Mouse (Mus musculus): ENCODE results near the gene Bscl2. TPM values are rescaled to one million over a fixed set of nuclear protein-coding genes. Genes with fewer than 3 reads are reported as not detected.
"Not testable (repeated sequence)": the region's sequence is repeated elsewhere in the genome, so short reads cannot be mapped to it uniquely, and the experiment has no call there.

The Bscl2 gene
- total RNA-seq, 4 experiments from 2014 or later, result 100 to 111 (median 105) TPM

DNA sequence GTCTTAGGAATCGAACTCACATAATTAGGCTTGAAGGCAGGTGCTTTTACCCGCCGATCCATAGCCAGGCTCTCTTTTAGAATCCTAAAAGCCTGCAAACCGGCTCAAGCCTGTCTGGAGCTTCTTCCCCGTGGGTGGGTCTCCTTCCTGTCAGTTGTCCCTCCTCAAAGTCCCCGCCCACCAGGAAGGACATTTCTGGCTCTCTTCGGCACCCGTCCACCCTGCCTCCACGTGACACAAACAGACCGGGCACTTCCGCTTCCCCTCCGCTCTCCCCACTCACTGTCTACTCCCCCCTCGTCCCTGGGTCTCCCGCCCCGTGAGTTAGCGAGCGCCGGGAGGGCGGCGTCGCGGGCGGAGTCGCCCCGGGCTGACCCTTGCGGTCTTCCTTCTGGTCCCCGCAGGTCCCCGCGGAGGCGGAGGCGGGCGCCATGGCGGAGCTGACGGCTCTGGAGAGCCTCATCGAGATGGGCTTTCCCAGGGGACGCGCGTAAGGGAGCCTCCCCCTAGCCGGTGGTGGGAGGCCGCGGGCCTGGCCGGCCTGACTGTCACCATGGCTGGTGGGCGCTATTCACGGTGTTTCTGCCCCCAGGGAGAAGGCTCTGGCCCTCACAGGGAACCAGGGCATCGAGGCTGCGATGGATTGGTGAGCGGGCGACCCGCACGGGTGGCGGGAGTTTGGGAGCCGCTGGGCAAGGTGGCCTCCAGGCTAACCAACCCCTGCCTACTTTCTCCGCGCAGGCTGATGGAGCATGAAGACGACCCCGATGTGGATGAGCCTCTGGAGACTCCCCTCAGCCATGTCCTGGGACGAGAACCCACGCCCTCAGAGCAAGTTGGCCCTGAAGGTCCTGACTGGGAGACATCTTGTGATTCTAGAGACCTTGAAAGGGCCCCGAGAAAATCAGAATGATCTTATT lies 34.3 kb downstream of the Bscl2 start, which contains the start of gene Ubxn1:
Gene Ubxn1, plus strand, starts transcription at position 230 of the 920 bp plus-strand sequence.
- peak; percentile 97 to 98 for DNase-seq (ENCODE audit: low spot score in 2 of 2)

DNA sequence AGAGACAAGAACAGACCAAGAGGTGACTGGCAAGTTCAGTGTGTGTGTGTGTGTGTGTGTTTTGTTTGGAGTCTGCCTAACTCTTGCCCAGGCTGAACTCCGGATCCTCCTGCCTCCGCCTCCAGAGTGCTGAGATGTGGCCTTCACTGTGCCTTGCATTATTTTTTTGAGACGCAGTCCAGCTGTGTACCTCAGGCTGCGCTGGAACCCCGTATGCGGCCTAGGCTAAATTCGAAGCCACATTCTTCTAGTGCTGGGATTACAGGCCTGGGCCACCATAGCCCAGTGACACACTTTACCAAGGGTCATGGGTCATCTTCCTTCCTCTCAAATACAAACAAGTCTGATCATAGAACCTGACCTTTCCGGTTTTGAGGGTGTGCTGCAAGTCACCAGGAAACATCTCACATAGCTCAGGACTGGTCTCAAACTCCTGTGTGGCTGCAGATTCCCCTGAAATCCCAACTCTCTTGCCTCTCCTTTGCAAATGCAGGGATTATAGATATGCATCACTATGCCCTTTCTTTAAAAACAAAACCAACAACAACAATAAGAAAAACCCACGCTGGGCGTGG lies 35.1 kb downstream of the Bscl2 start:
- no peak for DNase-seq (ENCODE audit: low spot score in 2 of 2)

DNA sequence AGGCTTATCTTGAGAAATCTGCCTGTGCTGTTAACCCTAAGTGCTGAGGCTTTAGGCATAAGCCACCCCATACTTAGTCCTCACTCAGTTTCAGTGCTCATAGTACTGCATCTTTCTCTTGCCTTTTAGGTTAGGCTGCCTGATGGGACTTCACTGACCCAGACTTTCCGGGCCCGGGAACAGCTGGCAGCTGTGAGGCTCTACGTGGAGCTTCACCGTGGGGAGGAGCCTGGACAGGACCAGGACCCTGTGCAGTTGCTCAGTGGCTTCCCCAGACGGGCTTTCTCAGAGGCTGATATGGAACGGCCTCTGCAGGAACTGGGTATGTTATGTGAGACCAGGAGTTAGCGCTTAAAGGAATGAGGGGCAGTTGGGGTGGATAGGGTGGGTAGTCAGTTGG lies 37.8 kb downstream of the Bscl2 start:
- no peak for DNase-seq (ENCODE audit: low spot score in 2 of 2)

DNA sequence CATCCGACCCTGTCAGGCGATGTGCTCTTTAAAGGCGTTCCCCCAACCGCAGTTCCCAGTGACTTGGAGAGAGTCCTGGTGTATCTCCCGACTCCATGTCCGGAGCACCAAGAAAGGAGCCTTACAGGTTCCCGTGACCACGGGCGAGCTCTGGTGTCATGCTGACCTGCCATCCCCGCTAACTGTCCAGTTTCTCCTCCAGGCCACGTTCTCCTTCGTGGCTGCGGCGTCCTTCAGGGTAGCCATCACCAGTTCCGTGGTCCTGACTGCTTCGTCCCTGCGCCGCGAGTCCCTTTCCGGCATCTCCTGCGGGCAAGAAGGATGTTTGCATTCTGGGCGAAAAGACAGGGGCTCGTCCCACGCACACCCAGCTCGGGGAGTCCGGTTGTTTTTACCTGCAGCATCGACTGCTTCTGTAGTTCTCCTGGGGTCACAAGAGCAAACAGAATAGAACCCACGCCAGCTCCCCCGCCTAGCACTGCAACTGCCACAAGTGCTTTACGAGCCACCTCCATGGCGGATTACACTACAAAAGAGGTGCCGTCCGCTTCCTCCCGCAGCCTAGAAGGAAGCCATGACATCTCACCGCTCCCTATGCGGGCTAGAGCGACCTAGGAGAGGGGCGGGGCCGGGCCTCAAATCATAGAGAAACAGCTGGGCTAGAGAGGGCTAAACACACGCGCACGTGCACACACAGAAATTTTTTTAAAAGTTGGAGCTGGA lies 43.2 kb downstream of the Bscl2 start, which contains the start of gene Uqcc3:
Gene Uqcc3, minus strand, starts transcription at position 613 of the 723 bp plus-strand sequence.
- peak; percentile 82 to 89 for DNase-seq (ENCODE audit: low spot score in 2 of 2)

- DNase-seq (ENCODE audit: low spot score in 2 of 2), result no peak
These were observed 43.7 kb downstream of the Bscl2 start for GRCm38 (mm10) chr19:8881034-8881392.

DNA sequence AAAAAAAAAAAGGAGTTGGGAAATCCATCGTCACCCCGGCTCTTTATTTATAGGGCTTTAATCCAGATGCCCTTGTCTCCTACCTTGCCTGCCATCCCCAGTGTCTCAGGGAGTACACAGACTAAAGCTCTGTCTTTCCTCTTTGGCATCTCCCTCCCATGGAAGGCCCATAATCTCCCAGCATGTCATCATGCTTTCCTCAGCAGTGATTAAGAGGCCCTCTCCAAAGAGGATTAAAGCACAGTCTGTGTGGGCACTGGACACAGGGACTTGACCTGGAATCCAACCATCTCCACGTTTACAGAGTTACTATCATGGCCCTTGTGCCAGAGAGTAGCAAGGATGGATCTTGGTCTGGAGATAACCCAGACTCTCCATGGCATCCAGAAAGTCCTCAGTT lies 46.3 kb downstream of the Bscl2 start, which contains the start of the genes Lbhd1 and Gm49403:
Gene Lbhd1, plus strand, starts transcription at position 117 of the 400 bp plus-strand sequence.
Gene Gm49403, plus strand, starts transcription at position 315 of the 400 bp plus-strand sequence.
- DNase-seq (ENCODE audit: low spot score in 2 of 2), result no peak

DNA sequence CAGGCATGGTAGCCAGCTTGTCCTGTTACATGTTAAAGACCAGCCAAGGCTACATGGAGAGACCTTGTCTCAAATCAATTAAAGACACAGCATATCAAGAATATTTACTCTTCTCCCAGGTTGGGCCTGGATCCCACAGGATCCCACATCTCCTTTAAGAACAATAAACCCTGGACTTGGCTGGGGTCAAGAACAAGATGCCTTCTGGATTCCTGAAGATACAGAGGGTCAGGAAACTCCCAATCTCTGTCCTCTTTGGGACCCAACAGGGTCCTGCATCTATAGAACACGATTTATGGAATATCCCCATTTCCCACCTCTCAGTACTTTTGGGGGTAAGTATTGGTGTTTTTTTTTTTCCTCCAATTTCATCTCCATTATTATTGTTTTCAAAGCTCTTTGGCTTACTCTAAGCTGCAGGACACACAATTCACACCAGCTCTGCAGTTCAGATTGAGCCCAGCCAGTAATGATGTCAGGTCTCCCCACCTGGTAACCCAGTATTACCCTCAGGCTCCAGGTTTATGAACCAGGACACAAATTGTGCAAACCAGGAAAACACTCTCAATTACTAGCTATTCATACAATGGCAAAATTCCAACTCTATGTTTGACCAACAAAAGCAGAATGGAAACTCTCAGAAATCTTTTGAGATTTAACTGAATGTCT lies 49.8 kb downstream of the Bscl2 start:
- no peak for DNase-seq (ENCODE audit: low spot score in 2 of 2)

DNA sequence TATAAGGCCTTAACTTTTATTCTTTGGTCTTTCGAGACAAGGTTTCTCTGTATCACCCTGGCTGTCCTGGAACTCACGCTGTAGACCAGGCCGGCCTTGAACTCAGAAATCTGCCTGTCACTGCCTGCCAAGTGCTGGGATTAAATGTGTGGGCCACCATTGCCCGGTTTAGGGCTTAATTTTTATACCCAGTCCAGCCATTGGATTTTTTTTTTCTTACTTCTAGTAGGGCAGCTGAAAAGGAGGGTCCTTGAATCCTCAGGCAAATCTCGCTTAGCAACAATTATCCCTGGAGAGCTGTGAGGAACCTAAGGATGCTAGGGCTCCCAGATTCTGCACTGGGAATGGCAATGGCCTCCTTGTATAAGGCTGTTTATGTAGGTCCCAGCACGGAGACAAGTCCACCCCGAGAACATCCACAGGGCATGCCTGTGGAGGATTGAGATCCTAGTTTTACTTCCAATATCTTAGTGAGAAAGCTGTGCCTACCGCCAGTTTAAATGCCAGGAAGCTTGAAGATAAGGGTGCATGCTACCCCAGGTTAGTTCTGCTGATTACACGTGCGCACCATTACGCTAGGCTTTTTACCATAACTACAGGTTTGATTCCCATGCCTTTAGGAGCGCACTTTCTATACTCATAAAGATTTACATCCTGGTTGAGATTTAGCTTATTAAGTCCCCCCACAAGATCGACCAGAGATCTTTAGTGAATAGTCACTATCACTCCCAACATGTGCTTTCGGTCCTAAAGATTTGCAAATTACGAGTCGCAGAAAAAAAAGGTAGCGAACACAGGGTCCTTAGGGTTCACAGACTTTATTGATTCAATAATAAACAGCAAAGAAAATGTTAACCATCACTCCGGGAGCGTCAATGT lies 50.6 kb downstream of the Bscl2 start:
- no peak for DNase-seq (ENCODE audit: low spot score in 2 of 2)

DNA sequence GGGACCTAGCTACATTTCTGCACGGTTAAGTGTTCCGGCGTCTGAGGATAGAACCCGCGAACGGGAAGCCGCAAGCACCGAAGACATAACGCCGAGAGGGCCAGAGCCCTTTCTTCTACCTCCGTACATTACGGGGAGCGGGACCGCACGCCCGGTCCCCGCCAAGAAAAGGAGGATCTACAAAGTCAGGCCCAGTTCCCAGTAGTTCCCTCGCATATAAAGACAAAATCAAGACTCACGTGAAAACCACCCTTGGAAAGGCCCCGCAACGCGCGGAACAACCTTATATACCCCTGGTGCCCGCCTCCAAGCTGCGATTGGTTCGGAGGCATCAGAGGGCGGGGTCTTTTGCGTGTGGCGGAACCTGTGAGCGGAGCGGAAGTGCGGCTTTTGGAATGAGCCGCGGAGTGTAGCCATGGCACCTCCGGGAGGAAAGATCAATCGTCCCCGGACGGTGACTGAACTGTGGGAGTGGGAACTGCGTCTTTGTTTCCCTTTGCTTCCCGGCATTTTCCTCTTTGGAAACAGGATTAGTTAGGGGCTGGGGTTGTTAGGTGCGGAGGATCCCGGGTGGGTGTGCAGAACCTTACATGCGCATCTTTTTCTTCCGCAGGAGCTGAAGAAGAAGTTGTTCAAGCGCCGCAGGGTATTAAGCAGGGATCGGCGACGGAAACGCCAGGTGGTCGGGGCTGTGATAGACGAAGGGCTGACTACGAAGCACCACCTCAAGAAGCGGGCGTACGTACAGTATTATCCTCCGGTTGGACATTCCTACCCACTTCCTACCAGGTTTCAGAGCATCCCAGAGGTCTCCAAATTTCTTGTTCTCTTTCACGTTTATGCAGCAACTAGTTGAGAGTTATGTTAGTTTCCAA lies 51.5 kb downstream of the Bscl2 start, which contains the start of the genes 1810009A15Rik and Gm49416:
Gene 1810009A15Rik, plus strand, starts transcription at position 343 of the 875 bp plus-strand sequence.
Gene Gm49416, plus strand, starts transcription at position 416 of the 875 bp plus-strand sequence.
- DNase-seq (ENCODE audit: low spot score in 2 of 2), result peak; percentile 87 to 91

DNA sequence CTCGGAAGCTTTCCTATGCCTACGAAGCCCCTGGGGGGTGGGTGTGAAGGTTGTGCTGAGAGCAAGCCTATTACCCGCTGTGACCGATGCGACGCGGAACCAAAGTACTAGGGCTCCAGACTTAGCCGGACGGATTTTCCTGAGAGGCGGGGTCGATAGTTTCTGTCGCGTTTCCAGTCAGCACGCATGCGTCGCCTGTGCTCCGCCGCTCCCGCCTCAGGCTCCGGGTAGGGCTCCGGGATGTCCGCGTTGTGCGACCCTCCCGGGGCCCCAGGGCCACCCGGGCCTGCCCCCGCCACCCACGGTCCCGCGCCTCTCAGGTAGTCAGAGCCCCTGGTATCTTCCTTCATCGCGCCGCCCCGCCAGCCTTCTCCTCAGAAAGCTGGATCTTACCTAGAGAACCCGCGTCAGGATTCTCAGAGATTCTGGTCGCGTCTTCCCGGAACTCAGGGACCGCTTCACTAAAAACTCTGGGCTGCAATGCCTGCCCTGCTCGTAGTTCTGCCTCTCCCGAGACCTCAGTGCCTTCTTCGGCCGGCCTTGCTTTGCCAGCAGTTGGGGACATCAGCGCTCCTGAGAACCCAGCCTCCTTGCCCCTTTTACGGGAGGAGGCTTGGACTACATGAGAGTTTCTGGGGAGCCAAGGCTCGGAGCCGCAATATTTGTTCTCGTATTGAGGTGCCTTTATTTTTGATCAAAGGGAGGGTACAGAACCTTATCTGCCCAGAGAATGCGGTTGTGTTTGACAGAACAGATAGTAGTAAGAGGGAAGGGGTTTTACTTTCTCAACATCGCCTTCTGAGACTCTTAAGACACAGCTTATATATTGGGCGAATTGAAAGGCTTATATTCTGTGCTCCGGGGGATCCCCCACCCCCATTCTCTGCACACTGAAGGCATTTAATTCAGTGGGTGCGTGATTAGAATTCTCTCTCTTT lies 55.8 kb downstream of the Bscl2 start, which contains the start of gene Ints5:
Gene Ints5, plus strand, starts transcription at position 177 of the 938 bp plus-strand sequence.
- peak; percentile 71 to 79 for DNase-seq (ENCODE audit: low spot score in 2 of 2)

DNA sequence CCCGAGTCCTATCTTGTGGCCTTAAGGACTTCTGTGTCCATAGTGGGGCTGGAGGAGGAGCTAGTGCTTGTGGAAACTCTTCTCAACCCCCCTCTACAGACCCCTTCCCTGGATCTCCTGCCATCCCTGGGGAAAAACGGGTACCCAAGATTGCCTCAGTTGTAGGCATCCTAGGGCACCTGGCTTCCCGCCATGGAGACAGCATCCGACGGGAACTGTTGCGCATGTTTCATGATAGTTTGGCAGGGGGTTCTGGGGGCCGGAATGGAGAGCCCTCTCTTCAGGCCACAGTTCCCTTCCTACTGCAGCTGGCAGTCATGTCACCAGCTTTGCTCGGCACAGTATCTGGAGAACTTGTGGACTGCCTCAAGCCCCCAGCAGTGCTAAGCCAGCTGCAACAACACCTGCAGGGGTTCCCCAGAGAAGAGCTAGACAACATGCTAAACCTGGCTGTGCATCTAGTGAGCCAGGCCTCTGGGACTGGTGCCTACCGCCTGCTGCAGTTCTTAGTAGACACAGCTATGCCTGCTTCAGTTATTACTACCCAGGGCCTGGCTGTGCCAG lies 58.2 kb downstream of the Bscl2 start:
- no peak for DNase-seq (ENCODE audit: low spot score in 2 of 2)

GRCm38 (mm10) chr19:8896231-8896630 lies 59.0 kb downstream of the Bscl2 start:
- DNase-seq (ENCODE audit: low spot score in 2 of 2), result not testable (repeated sequence)

- not testable (repeated sequence) for DNase-seq (ENCODE audit: low spot score in 2 of 2)
These were observed 60.1 kb downstream of the Bscl2 start for GRCm38 (mm10) chr19:8897211-8897864.

DNA sequence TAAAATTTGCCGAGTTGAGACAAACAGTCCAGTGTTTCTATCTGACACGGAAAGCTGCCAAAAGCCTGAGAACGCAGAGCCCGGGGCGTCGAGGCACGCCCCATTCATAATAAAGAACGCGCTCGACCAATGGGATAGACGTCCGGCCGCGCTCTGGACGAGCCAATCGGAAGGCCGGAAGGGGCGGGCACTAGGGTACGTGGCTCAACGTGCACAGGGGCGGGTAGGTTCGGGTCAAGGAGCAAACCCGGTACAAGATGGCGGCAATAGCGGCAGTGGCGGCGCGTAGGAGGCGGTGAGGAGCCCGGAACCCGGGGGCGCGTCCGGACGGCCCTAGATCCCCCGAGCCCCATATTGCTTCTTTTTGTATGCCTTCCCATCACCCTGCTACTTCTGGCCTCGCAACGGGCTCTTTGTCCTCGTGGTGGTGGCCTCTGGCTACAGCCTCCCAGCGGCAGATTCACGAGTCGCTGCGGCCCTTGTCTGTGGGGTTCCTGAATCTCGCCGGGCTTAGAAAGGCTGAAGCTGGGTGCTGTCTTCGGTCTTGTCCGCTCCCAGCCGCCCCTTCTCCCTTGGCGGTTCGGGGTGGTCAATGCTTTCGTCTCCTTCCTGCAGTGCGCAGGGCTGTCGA lies 60.7 kb downstream of the Bscl2 start, which contains the start of gene Ganab:
Gene Ganab, plus strand, starts transcription at position 207 of the 631 bp plus-strand sequence.
- DNase-seq (ENCODE audit: low spot score in 2 of 2), result peak; percentile 83 to 96
